In genomic region chr3:146610322-146610721, GRCm38 (mm10) we compare ENCODE assay signal across 28 mouse cellular contexts. TPM values are rescaled to one million over a fixed set of nuclear protein-coding genes. Genes with fewer than 3 reads are reported as not detected.
DNase-seq lines count a peak whose midpoint lies in the region; ATAC-seq and TF ChIP-seq lines count a peak whose summit lies in the region.
"Had no signal": no experiment of that assay in that cellular context is flagged by ENCODE, and none has a peak within 500 bp of the region (broad histone marks: within the 10 kb centered on the region; RNA-seq: fewer than 3 reads in every experiment).

No protein-coding gene starts in this region.

- H3K27me3 ChIP-seq in midbrain, embryonic 10.5 days (ENCODE audit: low read depth, poor library complexity, severe bottlenecking) = no peaks in the 10 kb centered on the region
- H3K27me3 ChIP-seq: embryonic facial prominence, embryonic 12.5 days; forebrain, embryonic 15.5 days; hindbrain, embryonic 13.5 days had no signal

- DNase-seq in frontal cortex, postnatal 10 days (ENCODE audit: low spot score in 2 of 2) = no peak
- DNase-seq in left cerebral cortex, adult 2 months (ENCODE audit: extremely low spot score in 1 of 2, low spot score in 2 of 2) = peak in 1 of 2 experiments; percentile 39
- DNase-seq in left cerebral cortex, postnatal 10 days (ENCODE audit: extremely low spot score in 1 of 2, low spot score in 2 of 2) = no peak
- peak; percentile 55 to 66 for DNase-seq in right cerebral cortex, adult 2 months (ENCODE audit: low spot score in 2 of 2)
- no peak for DNase-seq in right cerebral cortex, postnatal 25 days
- no peak for DNase-seq in layer of hippocampus, adult 8-10 months (ENCODE audit: low spot score in 2 of 2)
- DNase-seq in midbrain, embryonic 10.5 days (ENCODE audit: low spot score) = no peak
- DNase-seq: adrenal gland, adult 8-10 months; adrenal gland, postnatal 36 days; cerebellum, adult 11-12 months; cerebellum, adult 9-10 months; cerebellum, postnatal 25 days; gastrocnemius, postnatal 36 days; heart, adult 18-20 months; heart, postnatal 10 days had no signal

- H3K36me3 ChIP-seq in midbrain, embryonic 10.5 days = no peaks in the 10 kb centered on the region
- H3K36me3 ChIP-seq: embryonic facial prominence, embryonic 12.5 days; forebrain, embryonic 15.5 days; G1E; heart, embryonic 10.5 days; hindbrain, embryonic 13.5 days had no signal

- H3K9me3 ChIP-seq in midbrain, embryonic 10.5 days (replicated peaks) = no peaks in the 10 kb centered on the region
- H3K9me3 ChIP-seq: embryonic facial prominence, embryonic 12.5 days; forebrain, embryonic 15.5 days; G1E; heart, embryonic 10.5 days; hindbrain, embryonic 13.5 days had no signal

- peak overlapping the region; percentile 51; the same call in 1 of the 2 replicates for H3K27ac ChIP-seq in left cerebral cortex, adult 2 months
- H3K27ac ChIP-seq in midbrain, embryonic 10.5 days (replicated peaks) = no peak overlapping the region
- H3K27ac ChIP-seq: embryonic facial prominence, embryonic 12.5 days; forebrain, embryonic 15.5 days; heart, embryonic 10.5 days; hindbrain, embryonic 13.5 days; hindbrain, postnatal 0 days had no signal

- WGBS in midbrain, embryonic 10.5 days = 84% methylated on average over 10 of the region's 10 CpGs

- no peak overlapping the region for H3K4me3 ChIP-seq in left cerebral cortex, adult 2 months
- H3K4me3 ChIP-seq in midbrain, embryonic 10.5 days = no peak overlapping the region
- H3K4me3 ChIP-seq: embryonic facial prominence, embryonic 12.5 days; forebrain, embryonic 15.5 days; heart, embryonic 10.5 days; hindbrain, embryonic 13.5 days had no signal

- peaks cover 8% of the 10 kb centered on the region for H3K4me1 ChIP-seq in midbrain, embryonic 10.5 days
- H3K4me1 ChIP-seq: embryonic facial prominence, embryonic 12.5 days; forebrain, embryonic 15.5 days; heart, embryonic 10.5 days had no signal

- peak; percentile 70 for ATAC-seq in frontal cortex, adult (ENCODE audit: low TSS enrichment)
- ATAC-seq: forebrain, embryonic 15.5 days; hindbrain, postnatal 0 days had no signal

- intact Hi-C loops in left cerebral cortex, adult 2 months (cut with DNase I) = no loop called here
- intact Hi-C loops in left cerebral cortex, postnatal 10 days (cut with DNase I) = no loop called here

- no peak for TF ChIP-seq CTCF in left cerebral cortex, adult 2 months (IDR thresholded peaks at IDR 0.05)

RNA-seq across cellular contexts. Expression of gene Dnase2b, which starts 5.1 kb away (rescaled TPM):
- total RNA-seq in left cerebral cortex, adult 2 months (2021) = not detected
- total RNA-seq in left cerebral cortex, postnatal 10 days (2021) = not detected
- not detected for total RNA-seq in layer of hippocampus, adult 8-10 months (2022)
- polyA plus RNA-seq in midbrain, embryonic 10.5 days (2016; fragmentation: Nextera tagmentation; extraction: Ambion mirVana) = not detected in 2 replicates
- total RNA-seq: adrenal gland, adult 8-10 months; adrenal gland, postnatal 36 days; gastrocnemius, postnatal 36 days; heart, adult 18-20 months; heart, postnatal 10 days; hematopoietic stem cell, adult 5-6 weeks; hindbrain, postnatal 0 days had no signal
- polyA plus RNA-seq: brain, embryonic 14.5 days; C2C12; embryonic facial prominence, embryonic 12.5 days; forebrain, embryonic 11.5 days; forebrain, embryonic 15.5 days; G1E; heart, embryonic 10.5 days; heart, embryonic 14.5 days; hindbrain, embryonic 13.5 days; hindbrain, postnatal 0 days had no signal

RNA-seq across cellular contexts. Expression of gene Uox, which starts 40.1 kb away (rescaled TPM):
- under 1 TPM; 0.27 to 0.37 TPM for total RNA-seq in left cerebral cortex, adult 2 months (2021)
- under 1 TPM; 0.58 to 0.99 TPM for total RNA-seq in left cerebral cortex, postnatal 10 days (2021)
- under 1 TPM; 0.13 to 0.89 (median 0.24) TPM for total RNA-seq in layer of hippocampus, adult 8-10 months (2022)
- not detected in 2 replicates for polyA plus RNA-seq in midbrain, embryonic 10.5 days (2016; fragmentation: Nextera tagmentation; extraction: Ambion mirVana)
- total RNA-seq: heart, adult 18-20 months; heart, postnatal 10 days; hematopoietic stem cell, adult 5-6 weeks had no signal
- polyA plus RNA-seq: brain, embryonic 14.5 days; C2C12; embryonic facial prominence, embryonic 12.5 days; forebrain, embryonic 11.5 days; forebrain, embryonic 15.5 days; G1E; heart, embryonic 10.5 days; heart, embryonic 14.5 days; hindbrain, embryonic 13.5 days had no signal

RNA-seq across cellular contexts. Expression of gene 4930503B20Rik, which starts 40.8 kb away (rescaled TPM):
- not detected for total RNA-seq in left cerebral cortex, adult 2 months (2021)
- total RNA-seq in left cerebral cortex, postnatal 10 days (2021) = not detected
- under 1 TPM in 1 of 4 experiments, not detected in 3; 0.22 TPM for total RNA-seq in layer of hippocampus, adult 8-10 months (2022)
- not detected in 2 replicates for polyA plus RNA-seq in midbrain, embryonic 10.5 days (2016; fragmentation: Nextera tagmentation; extraction: Ambion mirVana)
- total RNA-seq: adrenal gland, adult 8-10 months; adrenal gland, postnatal 36 days; gastrocnemius, adult 8-10 months; gastrocnemius, postnatal 36 days; heart, adult 18-20 months; heart, postnatal 10 days; hematopoietic stem cell, adult 5-6 weeks; hindbrain, postnatal 0 days had no signal
- polyA plus RNA-seq: C2C12; embryonic facial prominence, embryonic 12.5 days; forebrain, embryonic 11.5 days; forebrain, embryonic 15.5 days; G1E; heart, embryonic 10.5 days; heart, embryonic 14.5 days; hindbrain, embryonic 13.5 days; hindbrain, postnatal 0 days had no signal

Comparison
In these comparisons a context has a peak if more than half of its experiments do, and no peak if none do; other contexts are left out.
1. DNase-seq: peak in right cerebral cortex, adult 2 months (2 of 2); none in frontal cortex, postnatal 10 days (0 of 2), left cerebral cortex, postnatal 10 days (0 of 2), right cerebral cortex, postnatal 25 days (single experiment), layer of hippocampus, adult 8-10 months (0 of 2) and midbrain, embryonic 10.5 days (single experiment).